Mouse (Mus musculus): ENCODE data around the gene Prss57.
A peak's percentile ranks its signal among the peaks of the same experiment; 100 is the strongest.

Gene Prss57

DNA sequence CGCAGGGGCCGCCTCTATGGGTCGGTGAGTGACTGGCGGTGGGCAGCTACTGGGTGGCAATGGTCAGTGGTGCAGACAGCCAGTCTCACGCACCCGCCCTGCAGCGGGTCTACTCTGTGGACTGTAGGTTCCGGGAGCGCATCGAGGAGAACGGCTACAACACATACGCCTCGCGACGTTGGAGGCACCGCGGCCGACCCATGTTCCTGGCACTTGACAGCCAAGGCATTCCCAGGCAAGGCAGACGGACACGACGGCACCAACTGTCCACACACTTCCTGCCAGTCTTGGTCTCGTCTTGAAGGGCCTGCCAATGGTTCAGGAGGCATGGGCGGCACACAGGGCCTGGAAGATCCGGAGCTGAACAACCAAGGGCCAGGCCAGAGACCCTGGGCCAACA, 34.1 kb downstream of the Prss57 start:
- no peak for DNase-seq (ENCODE audit: low spot score)

DNA sequence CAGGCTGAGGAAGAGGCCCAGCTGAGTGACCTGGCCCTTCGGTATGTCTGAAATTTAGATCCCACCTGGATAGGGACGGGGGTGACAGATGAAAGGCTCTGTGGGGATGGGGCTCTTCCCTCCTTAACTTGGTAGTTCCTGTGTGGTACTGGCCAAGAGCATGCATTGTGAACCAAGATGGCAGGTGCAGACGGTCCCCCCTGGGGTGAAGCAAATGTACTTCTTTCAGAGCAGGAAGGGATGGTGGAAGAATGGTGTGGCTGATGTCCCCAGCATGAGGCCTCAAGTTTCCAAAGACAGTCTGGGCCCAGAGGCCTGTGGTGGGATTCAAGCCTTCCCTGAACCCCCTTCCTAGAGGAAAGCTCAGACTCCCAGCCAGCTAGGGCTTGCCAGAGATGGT, 34.9 kb downstream of the Prss57 start:
- no peak for DNase-seq (ENCODE audit: low spot score)

DNA sequence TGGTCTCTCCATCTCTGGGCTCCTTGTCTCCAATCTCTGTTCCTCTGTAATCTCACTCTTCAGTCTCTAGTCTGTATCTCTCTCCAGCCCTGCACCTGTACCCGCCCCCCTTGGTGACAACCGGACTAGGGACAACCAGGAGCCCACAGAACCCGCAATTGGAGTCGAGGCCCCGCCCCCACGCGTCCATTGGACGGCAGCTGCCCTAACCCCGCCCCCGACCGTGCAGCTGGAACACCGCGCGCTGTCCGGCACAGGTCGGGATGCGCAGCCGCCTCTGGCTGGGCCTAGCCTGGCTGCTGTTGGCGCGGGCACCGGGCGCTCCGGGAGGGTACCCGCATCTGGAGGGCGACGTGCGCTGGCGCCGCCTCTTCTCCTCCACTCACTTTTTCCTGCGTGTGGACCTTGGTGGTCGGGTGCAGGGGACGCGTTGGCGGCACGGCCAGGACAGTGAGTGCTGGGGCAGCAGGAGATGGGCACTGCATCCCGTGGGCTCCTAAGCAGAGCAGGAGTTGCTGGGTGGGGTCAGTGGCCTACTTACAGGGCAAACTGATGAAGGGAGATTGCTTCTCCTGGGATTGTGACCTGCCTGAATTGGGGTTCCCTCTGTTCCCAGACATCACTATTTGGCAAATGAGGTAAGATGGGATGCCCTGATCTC, 35.8 kb downstream of the Prss57 start, which contains the start of gene Fgf22:
Fgf22 (plus strand) TSS at position 221 of the 661 bp plus-strand sequence.
- peak; percentile 78 for DNase-seq (ENCODE audit: low spot score)

DNA sequence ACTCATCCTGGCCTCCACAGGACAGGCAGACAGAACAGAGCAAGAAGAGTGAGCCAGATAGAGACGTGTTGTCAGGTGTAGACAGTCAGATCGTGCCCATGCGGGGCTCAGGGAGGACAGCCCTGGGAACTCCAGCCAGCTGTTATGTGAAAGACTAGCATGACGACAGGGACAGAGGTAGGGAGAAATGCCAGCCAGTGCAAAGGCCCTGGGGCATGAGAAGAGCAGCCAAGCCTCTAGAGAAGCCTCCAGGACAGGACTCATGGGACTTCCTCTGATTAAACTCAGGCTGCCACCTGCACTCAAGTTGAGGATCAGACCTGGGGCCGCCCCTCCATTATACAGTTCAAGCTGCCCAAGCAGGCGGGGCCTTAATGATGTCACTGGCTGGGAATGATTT, 42.3 kb downstream of the Prss57 start:
- DNase-seq (ENCODE audit: low spot score): no peak

DNA sequence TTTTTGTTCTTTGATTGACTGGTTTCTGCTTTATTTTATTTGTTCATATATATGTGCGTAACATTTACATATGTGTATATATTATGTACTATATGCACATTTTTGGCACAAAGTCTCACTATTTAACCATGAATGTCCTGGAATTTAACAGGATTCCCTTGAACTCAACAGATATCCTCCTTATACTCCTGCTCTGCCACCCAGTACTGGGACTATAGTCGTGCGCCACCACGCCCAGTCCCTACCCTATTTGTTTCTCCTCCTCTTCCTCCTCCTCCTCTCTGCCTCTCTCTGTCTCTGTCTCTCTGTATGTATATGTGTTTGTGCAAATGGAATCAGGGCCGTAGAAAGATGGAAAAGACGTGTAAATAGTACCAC, 44.0 kb downstream of the Prss57 start:
- DNase-seq (ENCODE audit: low spot score): no peak

DNA sequence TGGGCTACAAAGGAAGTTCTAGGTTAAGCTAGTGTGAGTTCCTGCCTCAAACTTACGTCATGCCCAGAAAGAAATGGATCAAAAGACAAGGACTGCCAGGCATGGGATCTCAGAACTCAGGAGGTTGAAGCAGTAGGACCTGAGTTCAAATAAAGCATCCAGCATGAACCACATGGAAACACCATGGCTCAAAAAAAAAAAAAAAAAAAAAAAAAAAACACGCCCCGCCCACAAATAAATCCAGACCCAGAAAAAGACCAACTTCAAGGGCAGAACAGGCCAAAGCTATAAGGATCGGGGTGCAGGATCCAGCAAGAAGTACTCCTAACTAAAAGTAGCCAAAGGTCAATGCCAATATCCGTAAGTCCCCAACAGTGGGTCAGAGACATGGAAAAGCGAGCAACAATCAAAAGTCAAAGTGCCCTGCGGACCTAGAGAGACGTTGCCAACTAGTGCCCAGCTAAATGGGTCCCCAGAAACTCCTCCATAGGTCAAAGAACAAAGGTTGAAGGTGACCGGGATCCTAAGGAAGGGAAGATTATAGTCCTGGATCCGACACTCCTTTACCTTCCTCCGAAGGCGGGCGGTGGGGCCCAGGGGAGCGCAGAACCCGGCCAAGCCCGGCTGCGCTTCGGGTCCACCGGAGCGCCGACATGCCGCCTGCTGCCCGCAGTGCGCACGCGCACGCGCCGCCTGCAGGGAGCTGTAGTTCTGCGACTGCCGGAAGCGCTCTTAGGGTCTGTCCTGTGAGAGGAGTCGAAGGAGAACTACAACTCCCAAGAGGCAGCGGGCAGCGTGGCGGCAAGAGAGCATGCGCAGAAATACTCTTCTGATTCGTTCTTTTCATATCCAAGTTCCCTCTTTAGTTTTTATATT, 44.6 kb downstream of the Prss57 start, which contains the start of gene Polrmt:
Polrmt (minus strand) TSS at position 684 of the 876 bp plus-strand sequence.
- DNase-seq (ENCODE audit: low spot score): peak; percentile 98

DNA sequence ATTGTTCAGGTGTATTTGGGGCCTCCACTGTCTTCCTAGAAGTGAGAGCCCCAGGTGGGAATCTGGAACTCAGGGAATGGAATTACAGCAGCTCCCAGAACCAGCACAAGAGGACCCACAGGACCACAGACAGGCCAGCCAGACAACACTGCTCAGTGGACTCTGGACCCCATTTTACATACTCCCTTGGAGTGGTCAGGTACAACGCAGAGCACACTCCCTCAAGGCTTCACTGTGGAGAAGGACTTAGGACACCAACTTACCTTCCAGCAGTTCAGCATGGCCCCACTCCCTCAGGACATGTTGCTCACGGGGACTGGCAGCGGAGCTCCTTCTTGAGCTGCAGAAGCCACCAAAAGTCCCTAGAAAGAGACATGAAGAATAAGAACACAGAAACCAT, 45.4 kb downstream of the Prss57 start:
- DNase-seq (ENCODE audit: low spot score): no peak

DNA sequence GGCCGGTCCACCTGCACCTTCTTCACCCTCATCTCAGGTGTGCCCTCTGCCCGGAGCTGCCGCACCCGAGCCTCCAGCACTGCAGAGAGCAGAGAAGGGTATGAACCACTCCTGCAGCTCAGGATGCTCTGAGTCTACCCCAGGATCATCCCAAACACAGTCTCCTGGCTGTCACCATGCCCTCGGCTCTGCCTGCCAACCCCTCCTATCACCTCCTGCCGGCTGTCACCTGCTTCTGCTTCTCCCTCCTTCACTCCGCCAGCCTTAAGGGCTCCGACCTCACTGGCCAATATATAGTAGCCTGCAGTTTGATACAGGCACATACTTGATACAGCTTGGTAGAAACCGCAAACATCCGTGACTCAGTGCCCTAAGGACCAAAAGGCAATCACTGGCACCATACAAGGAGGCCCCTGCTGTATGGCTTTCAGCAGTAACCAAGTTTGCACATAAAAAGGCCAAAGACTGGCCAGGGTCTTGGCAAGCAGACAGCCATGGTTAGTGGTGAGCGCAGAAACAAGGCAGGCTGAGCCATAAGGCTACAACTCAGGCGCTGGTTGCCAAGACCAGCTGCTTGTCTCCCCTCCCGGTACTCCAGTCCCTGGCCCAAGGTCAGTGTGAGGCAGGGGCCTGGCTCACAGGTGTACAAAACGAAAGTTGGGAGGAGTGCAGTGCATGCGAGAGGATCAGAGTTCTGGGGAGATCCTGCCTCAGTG, 47.0 kb downstream of the Prss57 start:
- no peak for DNase-seq (ENCODE audit: low spot score)

DNA sequence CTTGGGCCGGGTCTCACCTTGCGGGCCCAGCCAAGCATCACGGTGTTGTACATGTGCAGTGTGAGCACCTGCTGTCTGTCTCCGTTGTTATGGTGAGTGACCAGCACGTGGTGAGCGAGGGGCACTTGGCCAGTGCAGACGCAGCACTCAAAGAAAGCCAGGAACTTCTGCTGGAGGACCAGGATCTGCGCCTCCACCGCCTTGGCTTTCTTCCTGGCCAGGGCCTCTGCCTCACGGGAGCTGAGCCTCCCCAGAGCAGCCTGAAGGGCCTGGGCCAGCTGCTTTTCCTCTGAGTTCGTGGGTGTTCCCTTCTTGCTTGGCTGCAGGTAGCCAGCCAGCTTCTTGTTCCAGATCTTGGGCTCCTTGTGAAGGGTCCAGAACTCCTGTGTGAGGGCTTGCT, 47.6 kb downstream of the Prss57 start:
- no peak for DNase-seq (ENCODE audit: low spot score)

DNA sequence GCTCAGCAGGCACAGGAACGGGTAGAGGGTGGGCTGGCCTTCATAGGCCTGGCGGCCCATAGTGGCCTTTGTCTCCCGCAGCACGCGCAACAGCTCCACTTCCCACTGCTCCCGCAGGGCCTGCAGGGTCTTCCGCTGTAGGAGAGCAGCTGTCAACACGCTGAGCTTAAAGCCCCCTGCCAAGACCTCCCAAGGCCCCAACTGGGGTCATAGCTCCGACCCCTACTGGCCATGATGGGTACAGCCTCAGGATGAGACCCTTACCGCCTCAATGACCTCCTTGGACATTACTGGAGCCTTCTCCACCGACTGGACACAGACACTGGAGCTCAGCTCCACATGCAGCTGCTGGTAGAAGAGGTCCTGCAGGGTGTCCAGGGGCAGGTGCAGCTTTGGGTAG, 49.9 kb downstream of the Prss57 start:
- DNase-seq (ENCODE audit: low spot score): no peak

DNA sequence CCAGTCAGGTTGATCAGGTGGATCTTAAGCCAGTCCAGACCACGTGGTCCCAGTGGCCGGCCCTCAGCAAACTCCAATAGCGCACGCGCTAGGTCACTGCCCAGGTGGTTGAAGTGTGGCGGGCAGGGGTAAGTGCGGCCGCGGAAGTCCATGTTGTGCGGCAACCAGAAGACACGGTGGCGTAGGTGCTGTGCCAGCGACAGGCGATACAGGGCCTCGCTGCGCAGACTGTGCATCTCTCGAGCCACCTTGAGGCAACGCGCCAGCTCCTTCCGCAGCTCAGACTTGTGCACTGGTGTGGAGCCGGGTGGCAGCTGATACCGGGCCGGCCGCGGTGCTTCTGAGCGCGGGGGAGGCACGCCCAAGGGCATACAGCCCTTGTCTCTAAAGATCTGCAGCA, 51.5 kb downstream of the Prss57 start:
- no peak for DNase-seq (ENCODE audit: low spot score)

DNA sequence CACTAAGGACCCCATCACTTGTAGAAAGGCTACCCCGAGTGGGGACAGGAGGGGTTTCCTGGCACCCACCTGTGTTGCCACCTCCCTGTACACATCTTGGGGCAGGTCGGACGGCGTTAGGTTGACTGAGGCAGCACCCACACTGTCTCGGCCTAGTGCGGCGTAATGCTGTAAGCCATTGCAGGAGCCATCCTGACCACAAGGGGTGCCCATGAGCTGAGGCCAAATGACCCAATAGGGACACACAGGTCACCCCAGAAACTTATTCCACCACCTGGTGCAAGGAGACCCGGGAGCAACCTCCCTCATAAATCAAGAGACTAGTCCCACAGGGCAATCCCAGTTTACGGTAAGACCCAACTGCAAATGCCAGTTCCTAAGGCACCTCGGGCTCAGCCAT, 52.5 kb downstream of the Prss57 start:
- DNase-seq (ENCODE audit: low spot score): no peak

DNA sequence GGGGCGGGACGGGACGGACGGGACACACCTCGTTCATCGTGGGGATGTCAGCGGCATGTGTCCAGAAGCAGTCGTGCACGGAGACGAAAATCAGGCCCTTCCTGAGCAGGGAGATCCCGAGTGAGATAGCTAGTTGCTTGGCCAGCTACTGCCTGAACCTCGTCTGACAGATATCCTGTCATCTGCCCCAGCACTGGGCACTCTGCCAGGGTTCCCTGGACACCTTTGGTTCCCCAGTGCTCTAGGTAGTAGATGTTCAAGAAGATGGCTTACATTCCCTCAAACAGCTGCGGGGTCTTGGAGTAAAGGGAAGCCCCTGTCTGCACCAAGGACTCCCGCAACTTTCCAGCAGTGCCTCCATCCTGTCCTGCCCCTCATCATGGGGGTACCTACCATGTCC, 54.1 kb downstream of the Prss57 start:
- no peak for DNase-seq (ENCODE audit: low spot score)

DNA sequence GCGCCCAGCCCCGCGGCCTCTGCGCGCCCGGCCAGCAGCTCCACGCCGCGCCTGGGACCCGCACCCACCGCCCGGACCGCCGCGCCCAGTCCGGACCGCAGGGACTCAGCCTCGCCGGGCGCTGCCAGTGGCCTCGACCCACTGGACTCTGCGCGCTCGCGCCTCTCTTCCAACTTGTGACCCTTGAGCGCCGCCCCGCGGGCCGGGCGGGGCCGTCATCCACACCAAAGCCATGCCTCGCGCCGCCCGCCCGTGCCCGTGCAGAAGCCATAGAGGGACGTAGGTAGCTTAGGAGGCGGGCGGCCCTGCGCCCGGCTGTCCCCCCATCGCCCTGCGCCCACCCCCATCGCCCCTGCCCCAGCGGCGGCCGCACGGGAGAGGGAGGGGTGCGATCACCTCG, 55.4 kb downstream of the Prss57 start:
- no peak for DNase-seq (ENCODE audit: low spot score)

DNA sequence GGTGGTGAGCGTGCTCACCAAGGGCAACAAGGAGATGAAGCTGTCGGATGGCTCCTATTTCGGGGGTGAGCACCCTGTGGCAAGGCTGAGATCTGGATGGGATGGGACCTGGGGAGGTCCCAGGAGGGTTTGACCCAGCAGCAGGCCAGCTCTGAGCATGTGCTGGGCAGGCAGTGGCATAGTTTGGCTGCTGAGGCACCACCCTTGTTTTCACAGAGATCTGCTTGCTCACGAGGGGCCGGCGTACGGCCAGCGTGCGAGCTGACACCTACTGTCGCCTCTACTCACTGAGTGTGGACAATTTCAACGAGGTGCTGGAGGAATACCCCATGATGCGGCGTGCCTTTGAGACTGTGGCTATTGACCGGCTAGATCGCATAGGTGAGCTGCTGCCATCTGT, 56.9 kb downstream of the Prss57 start:
- no peak for DNase-seq (ENCODE audit: low spot score)

DNA sequence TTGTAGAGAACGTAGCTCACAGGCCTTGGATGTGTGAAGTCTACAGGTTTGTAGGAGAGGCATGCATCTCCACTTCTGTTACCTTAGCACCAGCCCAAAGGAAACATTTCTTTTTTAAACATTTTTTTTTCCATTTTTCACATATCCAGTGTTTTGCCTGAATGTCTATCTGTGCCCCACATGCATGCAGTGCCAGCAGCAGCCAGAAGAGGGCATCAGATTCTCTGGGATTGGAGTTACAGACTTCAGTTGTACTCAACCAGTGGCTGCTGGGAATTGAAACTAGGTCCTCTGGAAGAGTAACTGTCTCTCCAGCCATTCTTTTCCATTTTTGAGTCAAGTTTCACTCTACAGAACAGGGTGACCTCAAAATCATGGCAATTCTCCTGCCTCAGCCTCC, 58.3 kb downstream of the Prss57 start:
- DNase-seq (ENCODE audit: low spot score): no peak
